Mouse (Mus musculus): ENCODE results near the gene Grin2a. TPM values are rescaled to one million over a fixed set of nuclear protein-coding genes. Genes with fewer than 3 reads are reported as not detected.

Grin2a gene
- polyA plus RNA-seq (2017; shearing (Covaris generic)): 0.05 TPM

DNA sequence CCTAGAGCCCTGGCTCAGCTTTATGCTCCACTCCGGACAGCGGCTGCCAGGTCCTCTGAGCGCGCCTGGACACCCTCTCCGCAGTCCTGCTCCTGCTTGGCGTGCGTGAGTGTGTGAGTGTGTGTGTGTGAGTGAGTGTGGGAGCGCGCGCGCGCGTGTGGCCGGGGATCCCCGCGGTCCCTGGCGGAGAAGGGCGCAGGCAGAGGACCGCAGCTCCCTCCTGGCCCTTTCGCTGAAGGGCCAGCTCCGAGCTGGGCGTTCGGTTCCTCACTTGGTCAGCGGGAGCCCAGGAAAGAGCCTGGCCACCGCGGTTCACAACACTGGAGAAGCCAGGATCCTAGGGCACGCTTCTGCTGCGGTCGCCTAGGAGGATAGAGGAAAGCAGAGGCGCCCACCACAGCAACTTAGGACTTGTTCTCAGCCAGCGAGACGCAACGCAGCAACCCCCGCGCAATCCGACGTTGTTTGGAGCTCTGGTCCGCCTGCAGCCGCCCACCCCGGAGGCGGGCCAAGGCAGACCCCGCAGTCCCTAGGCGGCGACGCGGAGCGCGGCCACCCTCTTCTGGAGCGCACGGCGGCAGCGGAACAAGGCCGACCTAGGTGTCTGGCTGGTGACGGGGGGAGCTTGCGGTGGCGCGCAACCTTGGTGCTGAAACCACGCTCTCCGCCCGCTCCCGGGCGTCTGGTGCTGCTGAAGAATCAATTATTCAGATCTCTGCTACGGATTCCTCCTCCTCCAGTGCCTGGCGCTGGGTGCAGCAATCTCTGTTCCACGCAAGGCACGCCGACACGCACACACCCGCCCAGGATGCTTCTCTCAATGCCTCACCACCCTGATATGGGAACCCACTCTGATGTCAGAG, at the start of gene Grin2a:
Gene Grin2a, minus strand, starts transcription at position 610 of the 863 bp plus-strand sequence.

Other genes with a start within 250 kb of the Grin2a start
- gene Rpl39l, start 174.7 kb upstream of the Grin2a start, polyA plus RNA-seq (2017; shearing (Covaris generic)): 0.45 TPM
- gene Atf7ip2, start 197.2 kb upstream of the Grin2a start, polyA plus RNA-seq (2017; shearing (Covaris generic)): 0.36 TPM